Mouse (Mus musculus): ENCODE data around the gene Gas8. TPM values are rescaled to one million over a fixed set of nuclear protein-coding genes. Genes with fewer than 3 reads are reported as not detected.
"Not testable (repeated sequence)": the region's sequence is repeated elsewhere in the genome, so short reads cannot be mapped to it uniquely, and the experiment has no call there.

Gene Gas8
- total RNA-seq, 2 experiments from 2014 or later = 3.5 to 4.0 TPM

GRCm38 (mm10) chr8:123514781-123515539 is 3.7 kb upstream of the Gas8 start, which contains the start of gene Dbndd1:
Gene Dbndd1, minus strand, starts transcription at chr8:123515463.
- peak; percentile 19 for DNase-seq

- DNase-seq = no peak
Observed at GRCm38 (mm10) chr8:123515540-123515897, 3.1 kb upstream of the Gas8 start.

- no peak for DNase-seq
Observed at GRCm38 (mm10) chr8:123516596-123516995, 2.0 kb upstream of the Gas8 start.

- DNase-seq = no peak
Observed at GRCm38 (mm10) chr8:123518172-123518571, 462 bp upstream of the Gas8 start.

- DNase-seq = not testable (repeated sequence)
Observed at GRCm38 (mm10) chr8:123520048-123520447, 1.4 kb downstream of the Gas8 start.

- no peak for DNase-seq
Observed at GRCm38 (mm10) chr8:123527720-123528489, 9.3 kb downstream of the Gas8 start.

- DNase-seq = no peak
Observed at GRCm38 (mm10) chr8:123536242-123536989, 17.8 kb downstream of the Gas8 start.

GRCm38 (mm10) chr8:123536990-123537380 is 18.4 kb downstream of the Gas8 start:
- no peak for DNase-seq

- not testable (repeated sequence) for DNase-seq
Observed at GRCm38 (mm10) chr8:123537641-123538040, 19.0 kb downstream of the Gas8 start.

GRCm38 (mm10) chr8:123564221-123564620 is 45.6 kb downstream of the Gas8 start:
- not testable (repeated sequence) for DNase-seq

GRCm38 (mm10) chr8:123575386-123575785 is 56.8 kb downstream of the Gas8 start:
- peak; percentile 4 for DNase-seq

Other genes starting within 250 kb of the Gas8 start
- 1 to 10 TPM in 1 of 2 experiments, under 1 TPM in 1; 0.51 to 1.3 TPM for gene Fanca, start 200.3 kb upstream of the Gas8 start, total RNA-seq (2021)
- under 1 TPM; 0.19 to 0.49 TPM for gene Spire2, start 186.1 kb upstream of the Gas8 start, total RNA-seq (2021)
- gene Tcf25, start 145.1 kb upstream of the Gas8 start, total RNA-seq (2021) = 100 to 1,000 TPM; 112 to 128 TPM
- not detected for gene Mc1r, start 111.7 kb upstream of the Gas8 start, total RNA-seq (2021)
- not detected for gene Tubb3, start 107.4 kb upstream of the Gas8 start, total RNA-seq (2021)
- gene Def8, start 95.3 kb upstream of the Gas8 start, total RNA-seq (2021) = 10 to 100 TPM; 37.8 to 38.2 TPM
- gene Afg3l1, start 40.9 kb upstream of the Gas8 start, total RNA-seq (2021) = 10 to 100 TPM; 37.9 to 39.8 TPM
- not detected for gene Dbndd1, start 3.4 kb upstream of the Gas8 start, total RNA-seq (2021)
- 10 to 100 TPM in 1 of 2 experiments, 1 to 10 TPM in 1; 8.5 to 14.6 TPM for gene Rhou, start 135.1 kb downstream of the Gas8 start, total RNA-seq (2021)